ENCODE assay signal across 7 mouse cellular contexts in genomic region chr12:80435887-80436286, GRCm38 (mm10). TPM values are rescaled to one million over a fixed set of nuclear protein-coding genes. Genes with fewer than 3 reads are reported as not detected.
DNase-seq lines count a peak whose midpoint lies in the region; ATAC-seq and TF ChIP-seq lines count a peak whose summit lies in the region.

No protein-coding gene starts in this region.

- no peaks in the 10 kb centered on the region for H3K36me3 ChIP-seq in lung, embryonic 16.5 days (ENCODE audit: control insufficient read depth, insufficient read depth, low read length)
- H3K36me3 ChIP-seq in hindbrain, embryonic 13.5 days: no peaks in the 10 kb centered on the region
- no peaks in the 10 kb centered on the region for H3K36me3 ChIP-seq in midbrain, embryonic 16.5 days (ENCODE audit: control insufficient read depth, insufficient read depth, low read length)

- ATAC-seq in lung, embryonic 16.5 days (ENCODE audit: low read depth): peak; percentile 10
- peak; percentile 37 for ATAC-seq in hindbrain, embryonic 13.5 days (ENCODE audit: low FRiP score)
- ATAC-seq in midbrain, embryonic 16.5 days: peak; percentile 65

- H3K4me1 ChIP-seq in lung, embryonic 16.5 days (replicated peaks; ENCODE audit: control insufficient read depth, insufficient read depth, low read length): peaks cover 8% of the 10 kb centered on the region
- H3K4me1 ChIP-seq in bone marrow, adult 2 months (ENCODE audit: control insufficient read depth, insufficient read depth, low read length): no peaks in the 10 kb centered on the region; the same call in 1 of the 2 replicates
- H3K4me1 ChIP-seq in hindbrain, embryonic 13.5 days (replicated peaks): peaks cover 22% of the 10 kb centered on the region
- H3K4me1 ChIP-seq in midbrain, embryonic 16.5 days (ENCODE audit: control insufficient read depth, insufficient read depth, low read length): peaks cover 22% of the 10 kb centered on the region

- DNase-seq in lung, postnatal 4 days: no peak
- no peak for DNase-seq in cerebellum, postnatal 36 days
- no peak for DNase-seq in layer of hippocampus, postnatal 10 days (ENCODE audit: low spot score in 2 of 2)

- H3K27ac ChIP-seq in lung, embryonic 16.5 days (ENCODE audit: low read length): peak overlapping the region; percentile 97
- H3K27ac ChIP-seq in bone marrow, adult 2 months (ENCODE audit: control insufficient read depth, insufficient read depth, low read depth, low read length, poor library complexity): peak overlapping the region; percentile 90
- H3K27ac ChIP-seq in hindbrain, embryonic 13.5 days: peak overlapping the region; percentile 98
- peak overlapping the region; percentile 97 for H3K27ac ChIP-seq in midbrain, embryonic 16.5 days (ENCODE audit: low read length)

- H3K27me3 ChIP-seq in lung, embryonic 16.5 days (ENCODE audit: control insufficient read depth, insufficient read depth, low read depth, low read length): no peaks in the 10 kb centered on the region
- no peaks in the 10 kb centered on the region for H3K27me3 ChIP-seq in hindbrain, embryonic 13.5 days
- H3K27me3 ChIP-seq in midbrain, embryonic 16.5 days (ENCODE audit: control insufficient read depth, insufficient read depth, low read depth, low read length): no peaks in the 10 kb centered on the region

- no peak for TF ChIP-seq CTCF in bone marrow, adult 2 months (IDR thresholded peaks at IDR 0.05; ENCODE audit: control insufficient read depth, insufficient read depth, low read length)

- 0% methylated on average over 5 of the region's 10 CpGs for WGBS in lung, embryonic 16.5 days
- WGBS in bone marrow, adult 2 months: 0% methylated on average over 10 of the region's 10 CpGs
- 2% methylated on average over 8 of the region's 10 CpGs for WGBS in hindbrain, embryonic 13.5 days
- WGBS in midbrain, embryonic 16.5 days: 0% methylated on average over 7 of the region's 10 CpGs

- H3K4me2 ChIP-seq in lung, embryonic 16.5 days (ENCODE audit: low read depth, low read length): peak overlapping the region; percentile 76
- peak overlapping the region; percentile 69 for H3K4me2 ChIP-seq in hindbrain, embryonic 13.5 days
- peak overlapping the region; percentile 63 for H3K4me2 ChIP-seq in midbrain, embryonic 16.5 days (ENCODE audit: low read length)

- H3K4me3 ChIP-seq in lung, embryonic 16.5 days (ENCODE audit: low read length): peak overlapping the region; percentile 90
- H3K4me3 ChIP-seq in bone marrow, adult 2 months (replicated peaks; ENCODE audit: control insufficient read depth, low read depth, low read length): peak overlapping the region; percentile 83
- peak overlapping the region; percentile 93 for H3K4me3 ChIP-seq in hindbrain, embryonic 13.5 days
- H3K4me3 ChIP-seq in midbrain, embryonic 16.5 days (ENCODE audit: low read depth, low read length): peak overlapping the region; percentile 97

- peak overlapping the region; percentile 97 for H3K9ac ChIP-seq in lung, embryonic 16.5 days (ENCODE audit: low read length)
- H3K9ac ChIP-seq in hindbrain, embryonic 13.5 days: peak overlapping the region; percentile 96
- H3K9ac ChIP-seq in midbrain, embryonic 16.5 days (ENCODE audit: low read depth, low read length): peak overlapping the region; percentile 95

- H3K9me3 ChIP-seq in lung, embryonic 16.5 days (ENCODE audit: control insufficient read depth, low read length): no peaks in the 10 kb centered on the region
- H3K9me3 ChIP-seq in hindbrain, embryonic 13.5 days: no peaks in the 10 kb centered on the region
- no peaks in the 10 kb centered on the region for H3K9me3 ChIP-seq in midbrain, embryonic 16.5 days (replicated peaks; ENCODE audit: control insufficient read depth, low read length, poor library complexity, severe bottlenecking)

- no peak for TF ChIP-seq POLR2A in bone marrow, adult 2 months (IDR thresholded peaks at IDR 0.05; ENCODE audit: borderline replicate concordance, control insufficient read depth, low read depth, low read length)

RNA-seq across cellular contexts. Expression of gene Dcaf5, which starts 0.5 kb away (rescaled TPM):
- 9.8 and 11.6 TPM in 2 replicates for polyA plus RNA-seq in lung, embryonic 16.5 days (2015; fragmentation: Nextera tagmentation; extraction: Ambion mirVana)
- 4.6 and 12.5 TPM in 2 replicates for polyA plus RNA-seq in bone marrow, adult 2 months (2011; ENCODE audit: insufficient read depth, insufficient read length, low replicate concordance, missing spikeins)
- 25.2 and 27.7 TPM in 2 replicates for polyA plus RNA-seq in hindbrain, embryonic 13.5 days (2015; fragmentation: Nextera tagmentation; extraction: Ambion mirVana)
- polyA plus RNA-seq in midbrain, embryonic 16.5 days (2015; fragmentation: Nextera tagmentation; extraction: Ambion mirVana): 25.0 and 27.2 TPM in 2 replicates
- total RNA-seq in layer of hippocampus, postnatal 10 days (2021): 10 to 100 TPM; 64.6 to 67.3 TPM

RNA-seq across cellular contexts. Expression of gene Exd2, which starts 27.0 kb away (rescaled TPM):
- polyA plus RNA-seq in lung, embryonic 16.5 days (2015; fragmentation: Nextera tagmentation; extraction: Ambion mirVana): 29.6 and 30.7 TPM in 2 replicates
- 1.8 and 7.0 TPM in 2 replicates for polyA plus RNA-seq in bone marrow, adult 2 months (2011; ENCODE audit: insufficient read depth, insufficient read length, low replicate concordance, missing spikeins)
- 51.1 and 53.4 TPM in 2 replicates for polyA plus RNA-seq in hindbrain, embryonic 13.5 days (2015; fragmentation: Nextera tagmentation; extraction: Ambion mirVana)
- polyA plus RNA-seq in midbrain, embryonic 16.5 days (2015; fragmentation: Nextera tagmentation; extraction: Ambion mirVana): 66.4 and 66.9 TPM in 2 replicates
- 10 to 100 TPM; 61.7 to 64.9 TPM for total RNA-seq in layer of hippocampus, postnatal 10 days (2021)

Comparison
In these comparisons a context has a peak if more than half of its experiments do, and no peak if none do; other contexts are left out.
1. ATAC-seq: peak in every context shown above with its lines; median percentile 65 in midbrain, embryonic 16.5 days; 37 in hindbrain, embryonic 13.5 days; 10 in lung, embryonic 16.5 days.